Mouse (Mus musculus): Measurements from ENCODE around the gene Ubd. TPM values are rescaled to one million over a fixed set of nuclear protein-coding genes. Genes with fewer than 3 reads are reported as not detected.

Ubd gene
- polyA plus RNA-seq (2017; shearing (Covaris generic)) = not detected

DNA sequence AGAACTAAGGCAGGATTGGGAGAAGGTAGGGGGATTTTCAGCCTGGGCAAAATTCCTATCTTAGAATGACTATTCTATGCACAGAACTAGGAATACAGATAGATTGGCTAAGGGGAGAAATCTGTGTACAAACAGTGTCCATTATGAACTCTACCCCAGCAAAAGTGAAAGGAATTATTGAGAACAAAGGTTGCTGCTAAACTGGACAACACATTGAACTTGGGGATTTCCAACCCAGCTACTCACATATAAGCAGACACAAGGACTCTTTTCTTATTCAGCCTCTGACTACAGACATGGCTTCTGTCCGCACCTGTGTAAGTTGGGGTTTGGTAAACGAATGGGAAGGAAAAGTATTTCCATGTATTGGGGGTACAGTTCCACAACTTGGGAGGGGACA lies at the start of gene Ubd:
TSS of gene Ubd (plus strand) at position 237 of the 400 bp plus-strand sequence.

GRCm38 (mm10) chr17:37161394-37161793 lies 32.3 kb upstream of the Ubd start, which contains the start of gene Olfr93:
Gene Olfr93, minus strand, starts transcription at chr17:37161494.

GRCm38 (mm10) chr17:37200894-37201293 lies 7.2 kb downstream of the Ubd start, which contains the start of gene Olfr94:
Gene Olfr94, minus strand, starts transcription at chr17:37200994.

GRCm38 (mm10) chr17:37213018-37213417 lies 19.3 kb downstream of the Ubd start, which contains the start of gene Olfr95:
Gene Olfr95, minus strand, starts transcription at chr17:37213118.

GRCm38 (mm10) chr17:37219846-37220245 lies 26.2 kb downstream of the Ubd start, which contains the start of gene Olfr96:
Gene Olfr96, plus strand, starts transcription at chr17:37220146.

DNA sequence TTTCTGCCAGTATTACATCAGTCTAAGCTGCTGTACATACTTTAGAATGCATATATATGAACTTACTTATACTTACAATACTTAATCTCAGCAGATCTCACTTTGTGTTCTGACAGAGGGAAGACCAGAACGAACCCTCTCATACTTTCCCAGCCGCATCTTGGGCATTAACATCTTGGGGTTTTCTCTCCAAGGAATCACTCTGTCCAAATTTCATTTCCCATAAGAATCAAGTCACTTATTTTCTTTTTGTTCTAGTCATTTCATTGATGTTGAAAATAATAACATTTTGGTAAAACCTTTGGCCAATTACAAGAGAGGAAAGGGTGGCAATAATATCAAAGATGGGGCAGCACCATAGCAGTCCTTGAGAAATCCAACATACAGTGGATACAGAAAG lies 43.5 kb downstream of the Ubd start, which contains the start of gene Olfr97:
TSS of gene Olfr97 (minus strand) at position 101 of the 400 bp plus-strand sequence.

Other genes starting within 250 kb of the Ubd start
- 108 TPM for gene Ppp1r11, start 242.2 kb upstream of the Ubd start, polyA plus RNA-seq (2017; shearing (Covaris generic))
- gene Znrd1, start 235.3 kb upstream of the Ubd start, polyA plus RNA-seq (2017; shearing (Covaris generic)) = 99.8 TPM
- gene Znrd1as, start 235.3 kb upstream of the Ubd start, polyA plus RNA-seq (2017; shearing (Covaris generic)) = 1.2 TPM
- not detected for gene 2410137M14Rik, start 212.7 kb upstream of the Ubd start, polyA plus RNA-seq (2017; shearing (Covaris generic))
- not detected for gene H2-M5, start 204.4 kb upstream of the Ubd start, polyA plus RNA-seq (2017; shearing (Covaris generic))
- not detected for gene Zfp57, start 192.7 kb upstream of the Ubd start, polyA plus RNA-seq (2017; shearing (Covaris generic))
- gene Mog, start 170.5 kb upstream of the Ubd start, polyA plus RNA-seq (2017; shearing (Covaris generic)) = not detected
- 15.7 TPM for gene Gabbr1, start 147.9 kb upstream of the Ubd start, polyA plus RNA-seq (2017; shearing (Covaris generic))
- gene Olfr90, start 105.4 kb upstream of the Ubd start, polyA plus RNA-seq (2017; shearing (Covaris generic)) = 0.16 TPM
- not detected for gene Olfr91, start 95.6 kb upstream of the Ubd start, polyA plus RNA-seq (2017; shearing (Covaris generic))
- not detected for gene Olfr92, start 73.8 kb upstream of the Ubd start, polyA plus RNA-seq (2017; shearing (Covaris generic))
- not detected for gene Olfr93, start 32.4 kb upstream of the Ubd start, polyA plus RNA-seq (2017; shearing (Covaris generic))
- gene Olfr94, start 7.1 kb downstream of the Ubd start, polyA plus RNA-seq (2017; shearing (Covaris generic)) = not detected
- gene Olfr95, start 19.2 kb downstream of the Ubd start, polyA plus RNA-seq (2017; shearing (Covaris generic)) = not detected
- not detected for gene Olfr96, start 26.3 kb downstream of the Ubd start, polyA plus RNA-seq (2017; shearing (Covaris generic))
- gene Olfr97, start 43.4 kb downstream of the Ubd start, polyA plus RNA-seq (2017; shearing (Covaris generic)) = not detected
- not detected for gene Olfr98, start 69.9 kb downstream of the Ubd start, polyA plus RNA-seq (2017; shearing (Covaris generic))
- gene H2-M3, start 76.3 kb downstream of the Ubd start, polyA plus RNA-seq (2017; shearing (Covaris generic)) = 73.9 TPM
- 1.3 TPM for gene Olfr99, start 89.6 kb downstream of the Ubd start, polyA plus RNA-seq (2017; shearing (Covaris generic))
- not detected for gene Olfr101, start 110.4 kb downstream of the Ubd start, polyA plus RNA-seq (2017; shearing (Covaris generic))
- gene Olfr102, start 123.2 kb downstream of the Ubd start, polyA plus RNA-seq (2017; shearing (Covaris generic)) = 0.29 TPM
- gene Olfr103, start 145.8 kb downstream of the Ubd start, polyA plus RNA-seq (2017; shearing (Covaris generic)) = not detected
- gene Olfr104-ps, start 165.7 kb downstream of the Ubd start, polyA plus RNA-seq (2017; shearing (Covaris generic)) = not detected
- gene Olfr105-ps, start 185.1 kb downstream of the Ubd start, polyA plus RNA-seq (2017; shearing (Covaris generic)) = not detected
- not detected for gene Olfr106-ps, start 196.5 kb downstream of the Ubd start, polyA plus RNA-seq (2017; shearing (Covaris generic))
- gene Olfr107, start 205.3 kb downstream of the Ubd start, polyA plus RNA-seq (2017; shearing (Covaris generic)) = 0.12 TPM